In genomic region chr6:38433261-38434033, GRCm38 (mm10) we compare ENCODE assay signal across 8 mouse cellular contexts. TPM values are rescaled to one million over a fixed set of nuclear protein-coding genes. Genes with fewer than 3 reads are reported as not detected.
DNase-seq lines count a peak whose midpoint lies in the region; ATAC-seq and TF ChIP-seq lines count a peak whose summit lies in the region.

Gene Ubn2 (plus strand): TSS chr6:38433950.

- no peaks in the 10 kb centered on the region; the same call in 1 of the 2 replicates for H3K4me1 ChIP-seq in bone marrow, adult 2 months (ENCODE audit: control insufficient read depth, insufficient read depth, low read length)
- H3K4me1 ChIP-seq in embryonic facial prominence, embryonic 15.5 days: peaks cover 12% of the 10 kb centered on the region; the same call in 1 of the 2 replicates
- H3K4me1 ChIP-seq in limb, embryonic 14.5 days (ENCODE audit: control insufficient read depth, insufficient read depth, low read length): peaks cover 7% of the 10 kb centered on the region; the same call in 1 of the 2 replicates
- peaks cover 3% of the 10 kb centered on the region; the same call in 1 of the 2 replicates for H3K4me1 ChIP-seq in midbrain, postnatal 0 days (ENCODE audit: insufficient read depth, low read length)

- no peaks in the 10 kb centered on the region for H3K9me3 ChIP-seq in embryonic facial prominence, embryonic 15.5 days (replicated peaks)
- H3K9me3 ChIP-seq in limb, embryonic 14.5 days (ENCODE audit: control insufficient read depth, low read length): no peaks in the 10 kb centered on the region
- no peaks in the 10 kb centered on the region for H3K9me3 ChIP-seq in midbrain, postnatal 0 days (ENCODE audit: low read length)

- H3K4me3 ChIP-seq in bone marrow, adult 2 months (replicated peaks; ENCODE audit: control insufficient read depth, low read depth, low read length): peak within 1 kb of the TSS; percentile 89
- peak within 1 kb of the TSS; percentile 95 for H3K4me3 ChIP-seq in embryonic facial prominence, embryonic 15.5 days (replicated peaks)
- H3K4me3 ChIP-seq in limb, embryonic 14.5 days (replicated peaks; ENCODE audit: low read length): peak within 1 kb of the TSS; percentile 97
- peak within 1 kb of the TSS; percentile 96 for H3K4me3 ChIP-seq in midbrain, postnatal 0 days (ENCODE audit: low read depth, low read length)

- H3K4me2 ChIP-seq in embryonic facial prominence, embryonic 15.5 days (replicated peaks): peak within 1 kb of the TSS; percentile 73
- H3K4me2 ChIP-seq in limb, embryonic 14.5 days (replicated peaks; ENCODE audit: low read depth, low read length, severe bottlenecking): peak within 1 kb of the TSS; percentile 73
- H3K4me2 ChIP-seq in midbrain, postnatal 0 days (ENCODE audit: low read depth, low read length, poor library complexity, severe bottlenecking): peak within 1 kb of the TSS; percentile 71

- no peaks in the 10 kb centered on the region for H3K36me3 ChIP-seq in embryonic facial prominence, embryonic 15.5 days
- no peaks in the 10 kb centered on the region for H3K36me3 ChIP-seq in limb, embryonic 14.5 days (ENCODE audit: control insufficient read depth, insufficient read depth, low read length)
- H3K36me3 ChIP-seq in midbrain, postnatal 0 days (ENCODE audit: insufficient read depth, low read length): no peaks in the 10 kb centered on the region

- no peak for TF ChIP-seq CTCF in bone marrow, adult 2 months (IDR thresholded peaks at IDR 0.05; ENCODE audit: control insufficient read depth, insufficient read depth, low read length)
- no peak for TF ChIP-seq CTCF in midbrain, postnatal 0 days (IDR thresholded peaks at IDR 0.05)

- peak within 1 kb of the TSS; percentile 99 for H3K27ac ChIP-seq in bone marrow, adult 2 months (ENCODE audit: control insufficient read depth, insufficient read depth, low read depth, low read length, poor library complexity)
- H3K27ac ChIP-seq in embryonic facial prominence, embryonic 15.5 days (replicated peaks): peak within 1 kb of the TSS; percentile 99
- peak within 1 kb of the TSS; percentile 98 for H3K27ac ChIP-seq in limb, embryonic 14.5 days (replicated peaks; ENCODE audit: low read depth, low read length)
- peak within 1 kb of the TSS; percentile 98 for H3K27ac ChIP-seq in midbrain, postnatal 0 days (ENCODE audit: low read depth, low read length)

- H3K9ac ChIP-seq in embryonic facial prominence, embryonic 15.5 days: peak within 1 kb of the TSS; percentile 85
- peak within 1 kb of the TSS; percentile 87 for H3K9ac ChIP-seq in limb, embryonic 14.5 days (ENCODE audit: low read depth, low read length, severe bottlenecking)
- H3K9ac ChIP-seq in midbrain, postnatal 0 days (replicated peaks; ENCODE audit: low read length, poor library complexity, severe bottlenecking): peak within 1 kb of the TSS; percentile 77

- WGBS in bone marrow, adult 2 months: under 1% methylated on average over 64 of the region's 64 CpGs
- WGBS in embryonic facial prominence, embryonic 15.5 days: under 1% methylated on average over 64 of the region's 64 CpGs
- under 1% methylated on average over 60 of the region's 64 CpGs for WGBS in limb, embryonic 14.5 days
- 0% methylated on average over 64 of the region's 64 CpGs for WGBS in midbrain, postnatal 0 days

- H3K27me3 ChIP-seq in embryonic facial prominence, embryonic 15.5 days: no peaks in the 10 kb centered on the region
- no peaks in the 10 kb centered on the region for H3K27me3 ChIP-seq in limb, embryonic 14.5 days (ENCODE audit: control insufficient read depth, insufficient read depth, low read length)
- H3K27me3 ChIP-seq in midbrain, postnatal 0 days (ENCODE audit: insufficient read depth, low read length): no peaks in the 10 kb centered on the region

- ATAC-seq in embryonic facial prominence, embryonic 15.5 days (ENCODE audit: insufficient number of reproducible peaks, low FRiP score, low TSS enrichment, low read depth): peak; percentile 98
- peak; percentile 98 for ATAC-seq in limb, embryonic 14.5 days (ENCODE audit: low FRiP score, low read depth)
- peak; percentile 98 for ATAC-seq in midbrain, postnatal 0 days (ENCODE audit: low FRiP score)

- TF ChIP-seq POLR2A in bone marrow, adult 2 months (IDR thresholded peaks at IDR 0.05; ENCODE audit: borderline replicate concordance, control insufficient read depth, low read depth, low read length): peak; percentile 78; the same call in 1 of the 2 replicates
- TF ChIP-seq POLR2A in limb, embryonic 14.5 days (IDR thresholded peaks at IDR 0.05; ENCODE audit: borderline replicate concordance, extremely low read depth, insufficient read depth, insufficient read length): peak; percentile 73; the same call in 1 of the 2 replicates

- DNase-seq in 416B (ENCODE audit: low read depth): peak; percentile 99
- DNase-seq in heart, adult 8-10 months (ENCODE audit: low spot score): peak; percentile 97
- DNase-seq in kidney, adult 9 months: peak; percentile 99
- peak; percentile 100 for DNase-seq in limb, embryonic 14.5 days (ENCODE audit: low spot score)
- peak; percentile 100 for DNase-seq in midbrain, postnatal 0 days (ENCODE audit: low spot score)
- DNase-seq in spleen, postnatal 14 days (ENCODE audit: low spot score in 2 of 2): peak; percentile 94 to 95

RNA-seq across cellular contexts. Expression of gene Ubn2, which starts in this region (rescaled TPM):
- polyA plus RNA-seq in bone marrow, adult 2 months (2011; ENCODE audit: insufficient read depth, insufficient read length, low replicate concordance, missing spikeins): 43.7 and 55.1 TPM in 2 replicates
- 14.9 and 17.0 TPM in 2 replicates for polyA plus RNA-seq in embryonic facial prominence, embryonic 15.5 days (2015; fragmentation: Nextera tagmentation; extraction: Ambion mirVana)
- total RNA-seq in heart, adult 8-10 months (2022): 10 to 100 TPM; 18.4 to 25.2 (median 21.4) TPM
- 21.5 and 24.3 TPM in 2 replicates for polyA plus RNA-seq in limb, embryonic 14.5 days (2012; rRNA removed)
- 15.6 and 20.4 TPM in 2 replicates for polyA plus RNA-seq in limb, embryonic 14.5 days (2014; fragmentation: Nextera tagmentation; extraction: Ambion mirVana)
- 24.0 and 32.5 TPM in 2 replicates for total RNA-seq in midbrain, postnatal 0 days (2014; rRNA removed)
- 10.4 and 13.5 TPM in 2 replicates for polyA plus RNA-seq in midbrain, postnatal 0 days (2015; fragmentation: Nextera tagmentation; extraction: Ambion mirVana)

Comparison
In these comparisons a context has a peak if more than half of its experiments do, and no peak if none do; other contexts are left out.
1. Peak in every context shown above with its lines: DNase-seq, ATAC-seq, H3K4me3 ChIP-seq and H3K27ac ChIP-seq.